Mouse (Mus musculus): ENCODE data around the gene Zfp62. TPM values are rescaled to one million over a fixed set of nuclear protein-coding genes. Genes with fewer than 3 reads are reported as not detected.

Gene Zfp62
- polyA plus RNA-seq, 1 experiment from 2014 or later: 34.5 TPM

- H3K4me1 ChIP-seq (replicated peaks; ENCODE audit: control insufficient read depth, insufficient read depth, low read length): peaks cover 8% of the 10 kb centered on the region; the same call in 1 of the 2 replicates
These were observed 1.9 kb upstream of the Zfp62 start for GRCm38 (mm10) chr11:49201142-49201541.

GRCm38 (mm10) chr11:49202071-49202470, 1.0 kb upstream of the Zfp62 start:
- DNase-seq (ENCODE audit: low spot score) (no peak), ATAC-seq (replicated peaks; ENCODE audit: low FRiP score, low TSS enrichment, low read depth) (no peak)
- WGBS: 45% methylated on average over 2 of the region's 2 CpGs
- Histone ChIP-seq H3K4me1 (replicated peaks; ENCODE audit: control insufficient read depth, insufficient read depth, low read length) (peaks cover 8% of the 10 kb centered on the region; the same call in 1 of the 2 replicates), H3K9ac (ENCODE audit: low read length) (peak overlapping the region; percentile 99), H3K4me3 (ENCODE audit: low read depth, low read length) (peak overlapping the region; percentile 94), H3K4me2 (ENCODE audit: low read length) (peak overlapping the region; percentile 84), H3K27ac (ENCODE audit: low read depth) (peak overlapping the region; percentile 100; the same call in 1 of the 2 replicates), H3K27me3 (replicated peaks; ENCODE audit: control insufficient read depth, insufficient read depth, low read length) (no peaks in the 10 kb centered on the region), H3K36me3 (ENCODE audit: control insufficient read depth, insufficient read depth, low read length) (peaks cover 9% of the 10 kb centered on the region), H3K9me3 (ENCODE audit: control insufficient read depth, low read length) (no peaks in the 10 kb centered on the region)

More at GRCm38 (mm10) chr11:49201142-49201541, 1.9 kb upstream of the Zfp62 start:
- no peak for DNase-seq (ENCODE audit: low spot score)
- no peak overlapping the region for H3K4me3 ChIP-seq (ENCODE audit: low read depth, low read length)
- H3K27me3 ChIP-seq (replicated peaks; ENCODE audit: control insufficient read depth, insufficient read depth, low read length): no peaks in the 10 kb centered on the region
- H3K27ac ChIP-seq (ENCODE audit: low read depth): no peak overlapping the region
- H3K4me2 ChIP-seq (ENCODE audit: low read length): no peak overlapping the region
- ATAC-seq (replicated peaks; ENCODE audit: low FRiP score, low TSS enrichment, low read depth): no peak
- no peak overlapping the region for H3K9ac ChIP-seq (ENCODE audit: low read length)
- no peaks in the 10 kb centered on the region for H3K9me3 ChIP-seq (ENCODE audit: control insufficient read depth, low read length)
- peaks cover under 1% of the 10 kb centered on the region; the same call in 1 of the 2 replicates for H3K36me3 ChIP-seq (ENCODE audit: control insufficient read depth, insufficient read depth, low read length)

GRCm38 (mm10) chr11:49202523-49203061, 500 bp upstream of the Zfp62 start:
- Histone ChIP-seq H3K4me3 (ENCODE audit: low read depth, low read length) (peak overlapping the region; percentile 94), H3K36me3 (ENCODE audit: control insufficient read depth, insufficient read depth, low read length) (peaks cover 12% of the 10 kb centered on the region), H3K9ac (ENCODE audit: low read length) (peak overlapping the region; percentile 99), H3K27ac (ENCODE audit: low read depth) (peak overlapping the region; percentile 100), H3K4me1 (replicated peaks; ENCODE audit: control insufficient read depth, insufficient read depth, low read length) (peaks cover 8% of the 10 kb centered on the region; the same call in 1 of the 2 replicates), H3K4me2 (ENCODE audit: low read length) (peak overlapping the region; percentile 84), H3K9me3 (ENCODE audit: control insufficient read depth, low read length) (no peaks in the 10 kb centered on the region), H3K27me3 (replicated peaks; ENCODE audit: control insufficient read depth, insufficient read depth, low read length) (no peaks in the 10 kb centered on the region)
- ATAC-seq (replicated peaks; ENCODE audit: low FRiP score, low TSS enrichment, low read depth): peak; percentile 33
- 3% methylated on average over 10 of the region's 10 CpGs for WGBS
- DNase-seq (ENCODE audit: low spot score): peak; percentile 77

GRCm38 (mm10) chr11:49203771-49204497, 842 bp downstream of the Zfp62 start:
- Histone ChIP-seq H3K4me3 (ENCODE audit: low read depth, low read length) (peak overlapping the region; percentile 94), H3K4me1 (replicated peaks; ENCODE audit: control insufficient read depth, insufficient read depth, low read length) (peaks cover 8% of the 10 kb centered on the region; the same call in 1 of the 2 replicates), H3K9me3 (ENCODE audit: control insufficient read depth, low read length) (no peaks in the 10 kb centered on the region), H3K4me2 (ENCODE audit: low read length) (peak overlapping the region; percentile 84), H3K36me3 (ENCODE audit: control insufficient read depth, insufficient read depth, low read length) (peaks cover 16% of the 10 kb centered on the region), H3K27ac (ENCODE audit: low read depth) (peak overlapping the region; percentile 100), H3K9ac (ENCODE audit: low read length) (peak overlapping the region; percentile 99), H3K27me3 (replicated peaks; ENCODE audit: control insufficient read depth, insufficient read depth, low read length) (no peaks in the 10 kb centered on the region)
- ATAC-seq (replicated peaks; ENCODE audit: low FRiP score, low TSS enrichment, low read depth): peak; percentile 75
- DNase-seq (ENCODE audit: low spot score): no peak
- 0% methylated on average over 24 of the region's 24 CpGs for WGBS

- Histone ChIP-seq H3K27me3 (replicated peaks; ENCODE audit: control insufficient read depth, insufficient read depth, low read length) (no peaks in the 10 kb centered on the region), H3K4me2 (ENCODE audit: low read length) (peak overlapping the region; percentile 84), H3K4me3 (ENCODE audit: low read depth, low read length) (peak overlapping the region; percentile 94; the same call in 1 of the 2 replicates), H3K4me1 (replicated peaks; ENCODE audit: control insufficient read depth, insufficient read depth, low read length) (peaks cover 8% of the 10 kb centered on the region; the same call in 1 of the 2 replicates), H3K9ac (ENCODE audit: low read length) (no peak overlapping the region), H3K27ac (ENCODE audit: low read depth) (no peak overlapping the region), H3K36me3 (ENCODE audit: control insufficient read depth, insufficient read depth, low read length) (peaks cover 16% of the 10 kb centered on the region), H3K9me3 (ENCODE audit: control insufficient read depth, low read length) (no peaks in the 10 kb centered on the region)
- ATAC-seq (replicated peaks; ENCODE audit: low FRiP score, low TSS enrichment, low read depth) (no peak), DNase-seq (ENCODE audit: low spot score) (no peak)
- 85% methylated on average over 6 of the region's 6 CpGs for WGBS
These were observed 2.0 kb downstream of the Zfp62 start for GRCm38 (mm10) chr11:49205080-49205590.

DNA sequence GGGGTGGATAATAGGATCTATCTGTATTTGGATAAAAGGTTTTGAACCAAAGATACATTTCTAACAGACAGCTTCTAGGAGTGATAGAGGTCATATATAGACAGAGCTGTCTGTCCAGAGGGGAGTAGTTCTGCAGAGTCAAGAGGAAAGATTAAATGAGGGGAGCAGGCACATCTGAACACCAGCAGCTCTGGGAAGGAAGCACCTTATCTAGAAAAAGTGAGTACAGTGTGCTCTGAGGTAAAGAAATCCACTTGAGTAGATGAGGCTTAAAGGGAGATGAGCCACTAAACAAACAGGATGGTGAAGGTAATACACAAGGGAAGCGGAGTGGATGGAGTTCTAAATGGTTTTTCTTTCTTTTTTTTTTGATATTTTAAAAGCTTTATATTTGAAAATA, 4.4 kb downstream of the Zfp62 start:
- DNase-seq (ENCODE audit: low spot score) (no peak), ATAC-seq (replicated peaks; ENCODE audit: low FRiP score, low TSS enrichment, low read depth) (no peak)
- peaks cover 8% of the 10 kb centered on the region; the same call in 1 of the 2 replicates for H3K4me1 ChIP-seq (replicated peaks; ENCODE audit: control insufficient read depth, insufficient read depth, low read length)
- H3K4me2 ChIP-seq (ENCODE audit: low read length): no peak overlapping the region
- no peaks in the 10 kb centered on the region for H3K9me3 ChIP-seq (ENCODE audit: control insufficient read depth, low read length)
- H3K27me3 ChIP-seq (replicated peaks; ENCODE audit: control insufficient read depth, insufficient read depth, low read length): no peaks in the 10 kb centered on the region
- WGBS: 91% methylated on average over 1 of the region's 1 CpGs
- no peak overlapping the region for H3K27ac ChIP-seq (ENCODE audit: low read depth)
- no peak overlapping the region for H3K4me3 ChIP-seq (ENCODE audit: low read depth, low read length)
- H3K36me3 ChIP-seq (ENCODE audit: control insufficient read depth, insufficient read depth, low read length): peaks cover 16% of the 10 kb centered on the region
- H3K9ac ChIP-seq (ENCODE audit: low read length): no peak overlapping the region

DNA sequence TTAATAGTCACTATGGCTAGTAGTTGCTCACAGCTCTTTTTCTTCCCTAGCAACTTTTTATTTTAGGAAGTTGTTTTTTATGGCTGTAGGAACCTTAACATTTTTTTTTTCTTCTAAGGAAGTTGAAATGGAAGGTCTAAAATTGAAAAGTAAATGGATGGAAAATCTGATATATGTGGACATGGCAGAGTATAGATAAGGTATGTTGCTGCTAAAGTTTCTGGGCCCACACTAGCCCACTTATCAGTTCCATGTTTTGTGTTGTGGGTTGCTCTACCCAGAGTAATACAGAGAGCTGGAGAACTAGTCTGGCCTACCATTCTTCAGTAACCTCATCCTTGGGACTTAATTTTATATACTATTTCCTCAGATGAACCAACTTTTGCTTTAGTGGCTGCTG, 9.5 kb downstream of the Zfp62 start:
- no peak for DNase-seq (ENCODE audit: low spot score)
- H3K27ac ChIP-seq (ENCODE audit: low read depth): no peak overlapping the region
- ATAC-seq (replicated peaks; ENCODE audit: low FRiP score, low TSS enrichment, low read depth): no peak
- H3K4me2 ChIP-seq (ENCODE audit: low read length): no peak overlapping the region
- H3K9me3 ChIP-seq (ENCODE audit: control insufficient read depth, low read length): no peaks in the 10 kb centered on the region
- peaks cover 52% of the 10 kb centered on the region for H3K36me3 ChIP-seq (ENCODE audit: control insufficient read depth, insufficient read depth, low read length)
- no peaks in the 10 kb centered on the region for H3K27me3 ChIP-seq (replicated peaks; ENCODE audit: control insufficient read depth, insufficient read depth, low read length)
- no peak overlapping the region for H3K9ac ChIP-seq (ENCODE audit: low read length)
- no peak overlapping the region for H3K4me3 ChIP-seq (ENCODE audit: low read depth, low read length)
- H3K4me1 ChIP-seq (replicated peaks; ENCODE audit: control insufficient read depth, insufficient read depth, low read length): no peaks in the 10 kb centered on the region

GRCm38 (mm10) chr11:49213505-49213904, 10.4 kb downstream of the Zfp62 start:
- peaks cover 52% of the 10 kb centered on the region for H3K36me3 ChIP-seq (ENCODE audit: control insufficient read depth, insufficient read depth, low read length)
- 100% methylated on average over 1 of the region's 1 CpGs for WGBS
- H3K9ac ChIP-seq (ENCODE audit: low read length): no peak overlapping the region

More at GRCm38 (mm10) chr11:49213505-49213904, 10.4 kb downstream of the Zfp62 start:
- no peak overlapping the region for H3K27ac ChIP-seq (ENCODE audit: low read depth)
- DNase-seq (ENCODE audit: low spot score) (no peak), ATAC-seq (replicated peaks; ENCODE audit: low FRiP score, low TSS enrichment, low read depth) (no peak)
- no peaks in the 10 kb centered on the region for H3K9me3 ChIP-seq (ENCODE audit: control insufficient read depth, low read length)
- H3K4me2 ChIP-seq (ENCODE audit: low read length): no peak overlapping the region
- H3K27me3 ChIP-seq (replicated peaks; ENCODE audit: control insufficient read depth, insufficient read depth, low read length): no peaks in the 10 kb centered on the region
- H3K4me3 ChIP-seq (ENCODE audit: low read depth, low read length): no peak overlapping the region
- no peaks in the 10 kb centered on the region for H3K4me1 ChIP-seq (replicated peaks; ENCODE audit: control insufficient read depth, insufficient read depth, low read length)
